Mouse (Mus musculus): ENCODE results near the gene Cbr2.
A peak's percentile ranks its signal among the peaks of the same experiment; 100 is the strongest.

Gene Cbr2

GRCm38 (mm10) chr11:120730331-120730870, 1.5 kb downstream of the Cbr2 start:
- DNase-seq, result no peak

- peak; percentile 81 for DNase-seq
Observed at GRCm38 (mm10) chr11:120729432-120730050, 2.4 kb downstream of the Cbr2 start.

GRCm38 (mm10) chr11:120728530-120729240, 3.2 kb downstream of the Cbr2 start:
- no peak for DNase-seq

- no peak for DNase-seq
Observed at GRCm38 (mm10) chr11:120727564-120727963, 4.3 kb downstream of the Cbr2 start.

- DNase-seq, result peak; percentile 91
Observed at GRCm38 (mm10) chr11:120727169-120727527, 4.8 kb downstream of the Cbr2 start, which contains the start of gene Dcxr. Dcxr (minus strand) TSS chr11:120727281.

GRCm38 (mm10) chr11:120726243-120727168, 5.4 kb downstream of the Cbr2 start:
- DNase-seq, result no peak

GRCm38 (mm10) chr11:120723509-120723908, 8.4 kb downstream of the Cbr2 start:
- no peak for DNase-seq

GRCm38 (mm10) chr11:120722761-120723382, 9.0 kb downstream of the Cbr2 start:
- no peak for DNase-seq

GRCm38 (mm10) chr11:120722067-120722630, 9.8 kb downstream of the Cbr2 start:
- no peak for DNase-seq

- DNase-seq, result peak; percentile 92
Observed at GRCm38 (mm10) chr11:120721124-120722066, 10.5 kb downstream of the Cbr2 start, which contains the start of gene Rac3. Rac3 (plus strand) TSS chr11:120721470.

GRCm38 (mm10) chr11:120720450-120720849, 11.5 kb downstream of the Cbr2 start:
- peak; percentile 92 for DNase-seq

GRCm38 (mm10) chr11:120719841-120720376, 12.0 kb downstream of the Cbr2 start:
- DNase-seq, result no peak

GRCm38 (mm10) chr11:120719242-120719641, 12.7 kb downstream of the Cbr2 start:
- DNase-seq, result no peak

GRCm38 (mm10) chr11:120715131-120715530, 16.8 kb downstream of the Cbr2 start:
- no peak for DNase-seq

GRCm38 (mm10) chr11:120714546-120714945, 17.4 kb downstream of the Cbr2 start:
- DNase-seq, result no peak

- DNase-seq, result peak; percentile 100
Observed at GRCm38 (mm10) chr11:120713580-120714518, 18.1 kb downstream of the Cbr2 start, which contains the start of the genes Cenpx and Lrrc45. Cenpx (minus strand) TSS chr11:120713738. Lrrc45 (plus strand) TSS chr11:120713925.

GRCm38 (mm10) chr11:120712771-120713568, 18.9 kb downstream of the Cbr2 start:
- DNase-seq, result peak; percentile 78

GRCm38 (mm10) chr11:120711980-120712604, 19.8 kb downstream of the Cbr2 start:
- no peak for DNase-seq

Data from embryo, embryonic 11 days (tissue).